Mouse (Mus musculus) ES-E14 (cell line): ENCODE measurements around the gene Cd300a.

Experiments
- CHD2 ChIP-seq: IDR thresholded peaks from 2 replicates; pipeline ENCODE4 v1.6.1; 2014; ENCODE audit warnings: mild to moderate bottlenecking, low read depth, low read length, inconsistent platforms
- HCFC1 ChIP-seq: IDR thresholded peaks from 2 replicates; pipeline ENCODE4 v1.6.1; 2012; ENCODE audit warnings: low read length, inconsistent platforms, borderline replicate concordance; ENCODE audit not compliant: insufficient read depth

GRCm38 (mm10) chr11:114903224-114903623 lies 13.4 kb downstream of the Cd300a start:
- no peak for TF ChIP-seq CHD2
- no peak for TF ChIP-seq HCFC1
